Mouse (Mus musculus): ENCODE data around the gene Zkscan2. TPM values are rescaled to one million over a fixed set of nuclear protein-coding genes. Genes with fewer than 3 reads are reported as not detected.

Gene Zkscan2
- not detected in 2 replicates for polyA plus RNA-seq (2012; ENCODE audit: low replicate concordance)

DNA sequence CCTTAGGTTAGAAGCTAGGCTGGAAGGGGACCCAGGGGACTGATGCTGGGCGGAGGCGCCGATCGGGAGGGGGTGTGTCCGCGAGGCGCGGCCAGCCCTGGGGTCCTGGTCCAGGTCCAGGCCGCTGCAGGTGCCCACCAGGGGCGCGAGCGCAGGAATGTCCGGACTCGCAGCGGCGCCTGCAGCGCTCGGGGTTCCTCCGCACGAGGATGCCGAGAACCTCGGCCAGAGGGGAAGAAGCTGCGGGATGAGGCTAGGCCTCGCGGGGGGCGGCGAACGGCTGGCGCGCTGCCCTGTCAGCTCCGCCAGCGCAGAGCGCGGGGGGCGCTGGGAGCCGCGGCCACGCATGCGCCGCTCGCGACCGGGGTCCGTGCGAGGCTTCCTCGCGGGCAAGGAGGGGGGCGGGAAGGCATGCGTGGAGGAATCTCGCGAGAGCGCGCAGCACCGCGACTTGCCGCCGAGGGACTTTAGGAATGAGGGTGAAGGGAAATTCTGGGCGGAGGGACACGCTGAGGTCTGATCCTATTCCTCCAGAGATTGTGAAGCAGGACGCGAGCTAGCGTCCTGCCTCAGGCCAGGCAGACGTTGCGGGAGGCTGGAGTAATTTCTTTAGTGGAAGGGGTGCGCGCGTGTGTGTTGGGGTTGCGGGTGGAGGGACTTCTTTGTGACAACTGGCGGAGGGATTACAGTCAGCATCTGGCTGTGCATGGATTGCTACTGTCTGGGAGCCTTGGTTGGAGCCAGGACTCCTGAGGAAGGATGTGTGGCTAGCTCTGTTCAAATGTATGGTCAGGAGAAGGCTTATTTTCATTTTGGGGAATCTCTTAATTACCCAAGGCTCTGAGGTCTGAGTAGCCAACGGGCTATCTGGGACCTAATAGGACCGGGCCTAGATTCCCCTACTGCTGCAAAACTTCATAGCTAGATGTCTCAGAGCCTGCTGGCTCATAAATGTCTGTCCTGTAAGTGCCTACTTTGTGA is at the start of gene Zkscan2:
TSS of gene Zkscan2 (minus strand) at position 211 of the 981 bp plus-strand sequence.

DNA sequence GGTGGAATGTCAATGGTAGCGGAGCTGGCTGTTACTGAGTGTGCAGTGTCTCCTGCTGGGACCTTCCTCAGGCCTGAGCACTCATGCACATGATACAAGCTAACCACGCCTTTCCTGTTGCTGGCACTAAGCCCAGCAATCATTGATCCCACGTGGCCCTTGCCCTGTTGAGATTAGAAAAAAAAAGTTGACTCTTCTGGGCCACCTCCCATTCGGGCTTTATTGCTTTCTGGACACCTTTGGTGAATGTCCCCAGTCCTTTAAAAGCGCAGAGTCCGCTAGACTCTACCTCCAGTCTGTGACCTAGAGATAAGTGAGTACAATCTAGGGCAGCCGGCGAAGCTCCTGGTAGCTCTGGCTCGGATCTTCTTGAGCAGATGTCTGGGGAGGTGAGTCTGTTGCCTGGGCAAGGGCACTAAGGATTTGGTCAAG is 38.2 kb downstream of the Zkscan2 start, which contains the start of gene Aqp8:
TSS of gene Aqp8 (plus strand) at position 222 of the 432 bp plus-strand sequence.

Other genes with a start within 250 kb of the Zkscan2 start
- gene Lcmt1, start 130.7 kb downstream of the Zkscan2 start, polyA plus RNA-seq (2012; ENCODE audit: low replicate concordance) = 1.2 and 3.2 TPM in 2 replicates
- gene Arhgap17, start 130.5 kb downstream of the Zkscan2 start, polyA plus RNA-seq (2012; ENCODE audit: low replicate concordance) = 263 and 426 TPM in 2 replicates
- not detected in 2 replicates for gene Aqp8, start 38.2 kb downstream of the Zkscan2 start, polyA plus RNA-seq (2012; ENCODE audit: low replicate concordance)